Mouse (Mus musculus): ENCODE measurements around the gene Rbm12b1.
A peak's percentile ranks its signal among the peaks of the same experiment; 100 is the strongest.
"Not testable (repeated sequence)": the region's sequence is repeated elsewhere in the genome, so short reads cannot be mapped to it uniquely, and the experiment has no call there.

The Rbm12b1 gene

DNA sequence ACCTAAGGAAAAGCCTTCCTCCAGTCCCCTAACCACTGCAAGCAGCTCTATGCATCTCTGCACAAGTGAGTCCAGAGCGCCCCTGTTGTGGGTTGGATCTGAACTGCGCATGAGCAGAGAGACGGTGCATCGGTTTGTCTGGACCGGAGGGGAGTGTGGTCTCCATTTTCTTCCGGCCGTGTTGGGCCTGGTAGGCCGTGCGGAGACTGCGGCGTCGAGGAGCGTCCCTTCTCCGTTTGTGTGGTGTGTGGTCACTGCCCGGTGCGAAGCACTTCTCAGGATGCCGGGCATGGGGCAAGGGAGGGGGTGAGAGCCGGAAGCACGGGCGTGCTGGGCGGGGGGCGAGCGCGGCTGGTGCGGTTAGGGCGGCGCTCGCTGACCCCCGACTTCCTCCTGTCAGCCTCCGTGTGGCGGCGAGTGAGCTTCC is at the start of gene Rbm12b1:
Rbm12b1 (plus strand) TSS at position 124 of the 427 bp plus-strand sequence.
- peak; percentile 83 for DNase-seq

DNA sequence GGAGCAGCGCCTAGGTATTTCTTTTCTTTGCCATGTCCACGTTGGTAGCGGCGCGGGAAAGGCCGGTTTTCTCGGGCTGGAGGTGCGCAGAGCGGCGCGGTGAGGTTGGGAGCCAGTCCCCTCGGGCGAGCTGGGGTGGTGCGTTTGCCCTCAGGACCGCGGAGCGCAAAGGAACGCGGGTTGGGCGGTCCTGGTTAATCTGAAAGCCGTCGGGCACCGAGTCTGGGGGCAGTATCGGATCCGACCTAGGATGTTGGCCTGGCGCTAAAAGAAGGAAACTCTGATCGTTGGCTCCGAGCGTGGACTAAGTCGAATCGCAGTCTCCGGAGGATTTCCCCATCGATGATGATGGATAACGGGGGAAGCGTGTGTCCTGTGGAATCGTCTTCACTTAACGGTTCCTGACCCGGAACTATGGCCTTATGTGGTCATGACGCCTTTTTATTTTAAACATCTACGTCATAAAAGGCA is 563 bp downstream of the Rbm12b1 start:
- peak; percentile 14 for DNase-seq

DNA sequence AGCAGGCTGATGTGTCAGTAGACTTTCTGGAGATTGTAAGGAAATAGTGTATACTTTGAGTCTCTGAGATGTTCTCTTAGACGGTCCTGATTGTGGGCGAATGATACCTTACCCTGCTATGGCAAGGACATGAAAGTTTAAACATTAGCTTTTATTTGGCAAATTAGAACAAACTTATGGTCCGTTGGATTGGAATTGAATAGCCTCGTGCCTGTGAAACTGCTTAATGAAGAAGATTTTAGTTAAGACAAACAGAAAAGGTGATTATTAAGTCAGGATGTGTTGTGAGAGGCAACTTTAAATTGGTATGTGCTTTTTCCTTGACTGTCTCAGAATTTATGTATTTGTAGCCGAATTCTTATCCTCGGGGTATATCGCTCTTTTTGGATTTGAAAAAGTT is 1.5 kb downstream of the Rbm12b1 start:
- DNase-seq, result not testable (repeated sequence)

DNA sequence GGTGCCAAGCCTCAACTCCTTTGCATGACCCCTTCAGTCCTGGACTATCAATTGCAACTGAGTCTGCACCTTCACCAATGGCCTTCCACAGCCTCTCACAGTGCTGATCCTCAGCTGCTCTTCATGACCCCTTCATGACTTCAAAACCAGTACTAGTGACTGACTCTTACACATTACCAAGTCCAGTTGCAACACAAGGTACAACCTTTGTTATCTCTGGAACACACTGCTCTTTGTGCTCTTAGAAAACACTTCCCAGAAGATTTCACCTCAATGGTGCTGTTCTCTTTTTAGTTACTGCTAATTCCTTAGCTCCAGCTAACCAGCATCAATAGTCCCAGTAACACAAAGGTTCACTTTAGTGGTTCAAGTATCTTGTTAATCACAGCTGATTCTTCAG is 7.6 kb downstream of the Rbm12b1 start:
- no peak for DNase-seq

DNA sequence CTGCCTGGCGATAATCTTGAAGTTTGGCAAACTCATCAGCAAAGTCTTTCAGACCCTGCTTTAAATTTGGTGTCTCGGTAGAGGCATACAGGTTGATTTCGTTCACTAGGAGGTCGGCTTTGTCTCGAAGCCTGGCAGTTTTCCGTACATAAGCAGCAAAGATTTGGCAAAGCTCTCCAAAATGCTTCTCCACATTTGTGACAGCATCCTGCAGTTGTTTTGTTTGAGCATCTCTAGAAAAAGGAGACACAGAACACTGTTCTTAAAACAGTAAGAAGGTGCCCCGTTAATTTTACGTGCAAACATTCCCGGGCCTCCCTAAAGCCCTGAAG is 30.9 kb downstream of the Rbm12b1 start:
- no peak for DNase-seq

DNA sequence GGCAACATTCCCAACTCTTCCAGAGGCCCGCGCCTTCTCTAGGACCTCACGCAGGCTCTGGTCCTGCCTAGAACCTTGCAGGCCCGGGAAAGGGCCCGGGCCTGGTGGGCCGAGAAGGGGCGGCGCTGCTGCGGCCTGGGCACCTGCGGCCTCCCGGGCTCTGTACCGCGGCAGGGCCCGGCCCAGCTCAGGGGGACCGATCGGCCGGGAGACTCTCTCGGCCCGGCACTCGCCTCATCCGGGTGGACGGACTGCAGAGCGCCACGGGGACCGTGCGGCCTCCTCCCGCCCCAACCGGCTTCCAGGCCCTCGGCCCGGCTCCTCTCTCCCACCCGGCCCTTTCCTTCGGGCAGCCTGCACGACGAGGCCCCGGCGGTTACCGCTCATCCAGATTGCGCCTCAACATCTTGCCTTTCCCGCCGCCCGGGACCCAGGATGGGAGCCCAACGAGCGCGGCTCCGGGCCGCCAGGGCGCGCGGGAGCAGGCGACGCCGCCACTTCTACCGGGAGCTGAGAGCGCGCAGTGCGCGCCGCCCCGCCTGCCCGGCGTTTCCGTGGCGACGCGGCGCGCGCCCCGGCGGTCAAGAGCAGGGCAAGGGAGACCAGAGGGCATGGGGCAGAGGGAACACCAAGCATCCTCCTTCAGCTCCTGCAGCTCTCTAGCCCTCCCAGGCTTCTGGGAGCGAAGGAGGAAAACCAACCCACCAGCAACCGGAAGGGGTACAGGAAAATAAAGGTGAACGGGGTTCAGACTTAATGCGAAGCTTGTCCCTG is 31.4 kb downstream of the Rbm12b1 start, which contains the start of gene Fam92a:
Fam92a (minus strand) TSS at position 698 of the 774 bp plus-strand sequence.
- peak; percentile 86 for DNase-seq

DNA sequence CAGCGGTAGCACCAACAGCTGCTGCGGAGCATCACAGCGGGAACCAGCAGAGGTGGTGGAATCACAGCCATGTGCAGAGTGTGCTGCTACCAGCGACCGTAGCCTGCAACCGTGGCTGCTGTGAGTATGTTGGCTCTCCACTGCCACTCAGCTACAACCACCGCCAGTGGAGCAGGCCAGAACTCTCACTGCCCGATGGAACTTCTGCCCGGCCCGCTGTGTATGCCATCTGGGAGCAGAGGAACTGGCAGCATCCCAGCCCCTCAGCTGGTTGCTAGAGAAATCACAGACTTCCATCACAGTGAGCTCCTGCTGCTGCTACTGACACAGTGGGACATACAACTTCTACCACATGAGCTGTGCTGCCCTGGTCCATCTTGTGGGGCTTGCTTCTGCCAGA is 38.9 kb downstream of the Rbm12b1 start:
- DNase-seq, result no peak
